Mouse (Mus musculus) heart, embryonic 11.5 days (tissue): ENCODE data around the gene Nkd2. TPM values are rescaled to one million over a fixed set of nuclear protein-coding genes. Genes with fewer than 3 reads are reported as not detected.

ENCODE experiments used
- ATAC-seq: fragments of 200-750 bp; cut with Nextera tagmentation; replicated peaks from 2 replicates; pipeline ENCODE4 v1.8.0; 2017; ENCODE audit warnings: moderate library complexity; ENCODE audit not compliant: insufficient number of reproducible peaks, low FRiP score, low TSS enrichment
- H3K27ac ChIP-seq: fragments of 300-500 bp; sonication (generic); 2 replicates; pipeline ENCODE4 v1.5.1; 2014; ENCODE audit warnings: mild to moderate bottlenecking, low read depth, low read length
- H3K27me3 ChIP-seq: fragments of 300-500 bp; sonication (generic); 2 replicates; pipeline ENCODE4 v1.6.1; 2014; ENCODE audit warnings: mild to moderate bottlenecking, low read length, mixed read lengths; ENCODE audit not compliant: control insufficient read depth, insufficient read depth
- H3K36me3 ChIP-seq: fragments of 300-500 bp; sonication (generic); 2 replicates; pipeline ENCODE4 v1.6.1; 2014; ENCODE audit warnings: mild to moderate bottlenecking, low read length, moderate library complexity, mixed read lengths; ENCODE audit not compliant: control insufficient read depth, insufficient read depth
- H3K4me1 ChIP-seq: fragments of 300-500 bp; sonication (generic); 2 replicates; pipeline ENCODE4 v1.6.1; 2014; ENCODE audit warnings: low read length; ENCODE audit not compliant: control insufficient read depth, insufficient read depth
- H3K4me2 ChIP-seq: fragments of 300-500 bp; sonication (generic); 2 replicates; pipeline ENCODE4 v1.6.1; 2014; ENCODE audit warnings: mild to moderate bottlenecking, moderate library complexity
- H3K4me3 ChIP-seq: fragments of 300-500 bp; sonication (generic); 2 replicates; pipeline ENCODE4 v1.5.1; 2014; ENCODE audit warnings: low read depth, low read length
- H3K9ac ChIP-seq: fragments of 300-500 bp; sonication (generic); 2 replicates; pipeline ENCODE4 v1.6.1; 2014; ENCODE audit warnings: mild to moderate bottlenecking, low read depth, low read length, moderate library complexity
- H3K9me3 ChIP-seq: fragments of 300-500 bp; sonication (generic); replicated peaks from 2 replicates; pipeline ENCODE4 v1.6.1; 2016; ENCODE audit warnings: low read length; ENCODE audit not compliant: control insufficient read depth
- WGBS: fragments of 180-500 bp; shearing (Covaris S2); extraction: QIAGEN DNeasy Blood & Tissue Kit; methylation state at CpG from one replicate; pipeline ENCODE4 v1.1.7; 2014; ENCODE audit not compliant: insufficient replicate concordance; 5-methylcytosine and 5-hydroxymethylcytosine counted together
- polyA plus RNA-seq: library from polyadenylated mRNA; unstranded; fragments of >200 nt; fragmentation: Nextera tagmentation; extraction: Ambion mirVana; gene quantifications from 2 replicates; pipeline ENCODE4 v1.2.1, GENCODE M21; 2014

Gene Nkd2
- polyA plus RNA-seq, 1 experiment from 2014 or later: 2.4 TPM

- H3K4me3 ChIP-seq: no peak overlapping the region
- no peak overlapping the region for H3K9ac ChIP-seq
- WGBS: 3% methylated on average over 2 of the region's 2 CpGs
- no peak for ATAC-seq
- no peak overlapping the region for H3K4me2 ChIP-seq
- no peaks in the 10 kb centered on the region for H3K36me3 ChIP-seq
- no peaks in the 10 kb centered on the region for H3K9me3 ChIP-seq
- no peak overlapping the region for H3K27ac ChIP-seq
- H3K4me1 ChIP-seq: 0 out of 2 replicates have a peak, but pooled peaks cover 9% of the 10 kb centered on the region
- H3K27me3 ChIP-seq: no peaks in the 10 kb centered on the region
Observed at GRCm38 (mm10) chr13:73831486-73831885, 15.9 kb downstream of the Nkd2 start.

GRCm38 (mm10) chr13:73827243-73827642, 20.2 kb downstream of the Nkd2 start:
- H3K4me3 ChIP-seq: no peak overlapping the region
- no peak for ATAC-seq

GRCm38 (mm10) chr13:73823711-73824110, 23.7 kb downstream of the Nkd2 start:
- no peaks in the 10 kb centered on the region for H3K4me1 ChIP-seq
- no peak overlapping the region for H3K4me2 ChIP-seq
- H3K27ac ChIP-seq: no peak overlapping the region
- no peaks in the 10 kb centered on the region for H3K27me3 ChIP-seq
- no peaks in the 10 kb centered on the region; the same call in 1 of the 2 replicates for H3K36me3 ChIP-seq
- H3K9me3 ChIP-seq: no peaks in the 10 kb centered on the region
- ATAC-seq: no peak
- H3K4me3 ChIP-seq: no peak overlapping the region
- WGBS: 77% methylated on average over 6 of the region's 6 CpGs
- H3K9ac ChIP-seq: no peak overlapping the region

More at GRCm38 (mm10) chr13:73827243-73827642, 20.2 kb downstream of the Nkd2 start:
- Histone ChIP-seq H3K27ac (no peak overlapping the region), H3K27me3 (no peaks in the 10 kb centered on the region), H3K9me3 (no peaks in the 10 kb centered on the region), H3K36me3 (no peaks in the 10 kb centered on the region), H3K4me1 (no peaks in the 10 kb centered on the region), H3K9ac (no peak overlapping the region), H3K4me2 (no peak overlapping the region)
- WGBS: 81% methylated on average over 8 of the region's 8 CpGs

GRCm38 (mm10) chr13:73822187-73822800, 25.1 kb downstream of the Nkd2 start:
- no peak overlapping the region for H3K4me2 ChIP-seq
- ATAC-seq: no peak
- no peaks in the 10 kb centered on the region; the same call in 1 of the 2 replicates for H3K36me3 ChIP-seq

GRCm38 (mm10) chr13:73821251-73821650, 26.2 kb downstream of the Nkd2 start:
- H3K27ac ChIP-seq: no peak overlapping the region
- no peaks in the 10 kb centered on the region for H3K9me3 ChIP-seq
- H3K4me2 ChIP-seq: no peak overlapping the region
- H3K4me3 ChIP-seq: no peak overlapping the region
- 87% methylated on average over 7 of the region's 7 CpGs for WGBS
- H3K9ac ChIP-seq: no peak overlapping the region
- no peaks in the 10 kb centered on the region; the same call in 1 of the 2 replicates for H3K36me3 ChIP-seq
- no peaks in the 10 kb centered on the region for H3K4me1 ChIP-seq
- ATAC-seq: no peak
- no peaks in the 10 kb centered on the region for H3K27me3 ChIP-seq

More at GRCm38 (mm10) chr13:73822187-73822800, 25.1 kb downstream of the Nkd2 start:
- no peak overlapping the region for H3K9ac ChIP-seq
- no peaks in the 10 kb centered on the region for H3K27me3 ChIP-seq
- no peak overlapping the region for H3K27ac ChIP-seq
- 64% methylated on average over 4 of the region's 4 CpGs for WGBS
- no peaks in the 10 kb centered on the region for H3K4me1 ChIP-seq
- H3K4me3 ChIP-seq: no peak overlapping the region
- H3K9me3 ChIP-seq: no peaks in the 10 kb centered on the region

- Histone ChIP-seq H3K36me3 (peaks cover 19% of the 10 kb centered on the region), H3K27ac (no peak overlapping the region), H3K27me3 (no peaks in the 10 kb centered on the region), H3K9ac (no peak overlapping the region), H3K4me1 (no peaks in the 10 kb centered on the region), H3K4me3 (no peak overlapping the region), H3K9me3 (no peaks in the 10 kb centered on the region), H3K4me2 (no peak overlapping the region)
- 66% methylated on average over 3 of the region's 3 CpGs for WGBS
- ATAC-seq: no peak
Observed at GRCm38 (mm10) chr13:73818921-73819320, 28.5 kb downstream of the Nkd2 start.

- no peak for ATAC-seq
- 75% methylated on average over 6 of the region's 6 CpGs for WGBS
- no peaks in the 10 kb centered on the region for H3K9me3 ChIP-seq
- H3K36me3 ChIP-seq: peaks cover 30% of the 10 kb centered on the region
- no peak overlapping the region for H3K27ac ChIP-seq
- H3K9ac ChIP-seq: no peak overlapping the region
- no peak overlapping the region for H3K4me2 ChIP-seq
- no peaks in the 10 kb centered on the region for H3K27me3 ChIP-seq
- no peaks in the 10 kb centered on the region for H3K4me1 ChIP-seq
- H3K4me3 ChIP-seq: no peak overlapping the region
Observed at GRCm38 (mm10) chr13:73816338-73816737, 31.1 kb downstream of the Nkd2 start.

- no peaks in the 10 kb centered on the region for H3K9me3 ChIP-seq
- H3K4me1 ChIP-seq: no peaks in the 10 kb centered on the region
- H3K4me2 ChIP-seq: no peak overlapping the region
- H3K36me3 ChIP-seq: peaks cover 41% of the 10 kb centered on the region
- no peak overlapping the region for H3K27ac ChIP-seq
- WGBS: 84% methylated on average over 7 of the region's 7 CpGs
- no peaks in the 10 kb centered on the region for H3K27me3 ChIP-seq
- H3K4me3 ChIP-seq: no peak overlapping the region
- no peak overlapping the region for H3K9ac ChIP-seq
- ATAC-seq: no peak
Observed at GRCm38 (mm10) chr13:73814181-73814580, 33.2 kb downstream of the Nkd2 start.

- no peak overlapping the region for H3K27ac ChIP-seq
- ATAC-seq: no peak
- no peaks in the 10 kb centered on the region for H3K27me3 ChIP-seq
- peaks cover 49% of the 10 kb centered on the region for H3K36me3 ChIP-seq
- WGBS: 81% methylated on average over 3 of the region's 3 CpGs
- no peak overlapping the region for H3K9ac ChIP-seq
- H3K9me3 ChIP-seq: no peaks in the 10 kb centered on the region
- H3K4me3 ChIP-seq: no peak overlapping the region
- no peaks in the 10 kb centered on the region for H3K4me1 ChIP-seq
- no peak overlapping the region for H3K4me2 ChIP-seq
Observed at GRCm38 (mm10) chr13:73812936-73813335, 34.5 kb downstream of the Nkd2 start.
